Mouse (Mus musculus) hindbrain, embryonic 12.5 days (tissue): Measurements from ENCODE around the gene Prcd. TPM values are rescaled to one million over a fixed set of nuclear protein-coding genes. Genes with fewer than 3 reads are reported as not detected.

Source experiments
- ATAC-seq: fragments of 200-750 bp; cut with Nextera tagmentation; 2 replicates; pipeline ENCODE4 v1.8.0; 2017; ENCODE audit warnings: moderate TSS enrichment; ENCODE audit not compliant: low FRiP score
- H3K27ac ChIP-seq: fragments of 300-500 bp; sonication (generic); 2 replicates; pipeline ENCODE4 v1.5.1; 2016; ENCODE audit warnings: mild to moderate bottlenecking
- H3K27me3 ChIP-seq: fragments of 300-500 bp; sonication (generic); 2 replicates; pipeline ENCODE4 v1.6.1; 2016; ENCODE audit warnings: mild to moderate bottlenecking
- H3K36me3 ChIP-seq: fragments of 300-500 bp; sonication (generic); 2 replicates; pipeline ENCODE4 v1.6.1; 2016; ENCODE audit warnings: mild to moderate bottlenecking
- H3K4me1 ChIP-seq: fragments of 300-500 bp; sonication (generic); 2 replicates; pipeline ENCODE4 v1.6.1; 2016
- H3K4me2 ChIP-seq: fragments of 300-500 bp; sonication (generic); replicated peaks from 2 replicates; pipeline ENCODE4 v1.6.1; 2016; ENCODE audit warnings: mild to moderate bottlenecking
- H3K4me3 ChIP-seq: fragments of 300-500 bp; sonication (generic); 2 replicates; pipeline ENCODE4 v1.5.1; 2016; ENCODE audit warnings: mild to moderate bottlenecking
- H3K9ac ChIP-seq: fragments of 300-500 bp; sonication (generic); 2 replicates; pipeline ENCODE4 v1.6.1; 2016; ENCODE audit warnings: mild to moderate bottlenecking, moderate library complexity
- H3K9me3 ChIP-seq: fragments of 300-500 bp; sonication (generic); replicated peaks from 2 replicates; pipeline ENCODE4 v1.6.1; 2016; ENCODE audit warnings: mild to moderate bottlenecking
- WGBS: fragments of 180-500 bp; shearing (Covaris S2); methylation state at CpG from one replicate; pipeline ENCODE4 v1.1.7; 2016; 5-methylcytosine and 5-hydroxymethylcytosine counted together
- polyA plus RNA-seq: library from polyadenylated mRNA; unstranded; fragments of >200 nt; fragmentation: Nextera tagmentation; extraction: Ambion mirVana; gene quantifications from 2 replicates; pipeline ENCODE4 v1.2.1, GENCODE M21; 2016

Prcd gene
- polyA plus RNA-seq, 1 experiment from 2014 or later, result 0.43 TPM

- Histone ChIP-seq H3K4me1 (no peaks in the 10 kb centered on the region), H3K36me3 (no peaks in the 10 kb centered on the region), H3K4me2 (no peak overlapping the region), H3K9ac (no peak overlapping the region), H3K27ac (no peak overlapping the region), H3K4me3 (no peak overlapping the region), H3K9me3 (no peaks in the 10 kb centered on the region), H3K27me3 (no peaks in the 10 kb centered on the region)
- ATAC-seq, result no peak
- 93% methylated on average over 10 of the region's 10 CpGs for WGBS
Measured at GRCm38 (mm10) chr11:116710793-116711192, 57.5 kb downstream of the Prcd start.

DNA sequence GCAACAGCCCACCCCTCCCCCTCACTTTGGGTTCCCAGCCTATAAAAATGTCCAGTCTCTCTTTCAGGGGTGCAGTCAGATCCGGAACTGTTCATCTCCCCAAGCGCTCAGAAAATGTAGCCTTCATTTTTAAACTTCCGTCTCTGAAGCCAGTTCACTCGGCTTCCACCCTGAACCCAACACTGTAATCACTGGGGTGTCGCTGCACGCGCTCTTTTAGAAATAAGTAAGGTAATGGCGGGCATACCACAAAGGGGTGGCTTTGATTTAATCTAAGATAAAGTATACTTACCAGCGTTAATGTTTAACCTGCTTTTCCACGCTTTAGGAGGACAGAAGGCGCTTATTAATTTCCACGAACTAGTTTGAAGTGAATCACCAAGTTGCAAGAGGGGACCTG is 60.7 kb downstream of the Prcd start:
- no peak overlapping the region for H3K27ac ChIP-seq
- WGBS, result 92% methylated on average over 12 of the region's 12 CpGs
- no peak for ATAC-seq
- no peak overlapping the region for H3K4me3 ChIP-seq
- H3K4me1 ChIP-seq, result no peaks in the 10 kb centered on the region
- H3K27me3 ChIP-seq, result no peaks in the 10 kb centered on the region
- H3K9me3 ChIP-seq, result 0 out of 2 replicates have a peak, but pooled peaks cover 5% of the 10 kb centered on the region
- H3K9ac ChIP-seq, result no peak overlapping the region
- no peak overlapping the region for H3K4me2 ChIP-seq
- H3K36me3 ChIP-seq, result no peaks in the 10 kb centered on the region

Other genes with a start within 250 kb of the Prcd start
- 44.8 and 47.2 TPM in 2 replicates for gene Rnf157, start 240.5 kb upstream of the Prcd start, polyA plus RNA-seq
- 46.6 and 50.6 TPM in 2 replicates for gene Ubald2, start 219.4 kb upstream of the Prcd start, polyA plus RNA-seq
- gene Qrich2, start 187.3 kb upstream of the Prcd start, polyA plus RNA-seq, result 0.18 and 0.39 TPM in 2 replicates
- 164 and 179 TPM in 2 replicates for gene Prpsap1, start 159.3 kb upstream of the Prcd start, polyA plus RNA-seq
- gene Sphk1, start 122.6 kb upstream of the Prcd start, polyA plus RNA-seq, result 8.9 and 10.2 TPM in 2 replicates
- 23.6 and 27.6 TPM in 2 replicates for gene Ube2o, start 72.1 kb upstream of the Prcd start, polyA plus RNA-seq
- 0.15 TPM in 1 of 2 replicates, not detected in the other for gene Aanat, start 67.1 kb upstream of the Prcd start, polyA plus RNA-seq
- gene Rhbdf2, start 26.5 kb upstream of the Prcd start, polyA plus RNA-seq, result 3.7 and 4.5 TPM in 2 replicates
- 4.5 and 5.9 TPM in 2 replicates for gene Cygb, start 779 bp downstream of the Prcd start, polyA plus RNA-seq
- not detected in 2 replicates for gene St6galnac1, start 122.0 kb downstream of the Prcd start, polyA plus RNA-seq
- gene Mxra7, start 174.5 kb downstream of the Prcd start, polyA plus RNA-seq, result 95.0 and 105 TPM in 2 replicates
- gene Mettl23, start 189.7 kb downstream of the Prcd start, polyA plus RNA-seq, result 56.1 and 64.9 TPM in 2 replicates
- gene Jmjd6, start 189.9 kb downstream of the Prcd start, polyA plus RNA-seq, result 82.3 and 82.9 TPM in 2 replicates
- gene Mfsd11, start 198.9 kb downstream of the Prcd start, polyA plus RNA-seq, result 43.3 and 47.6 TPM in 2 replicates
- gene Srsf2, start 199.6 kb downstream of the Prcd start, polyA plus RNA-seq, result 822 and 828 TPM in 2 replicates